Mouse (Mus musculus): Measurements from ENCODE around the gene Arhgef15. TPM values are rescaled to one million over a fixed set of nuclear protein-coding genes. Genes with fewer than 3 reads are reported as not detected.

The Arhgef15 gene
- polyA plus RNA-seq, 1 experiment from 2014 or later, result 27.2 TPM

DNA sequence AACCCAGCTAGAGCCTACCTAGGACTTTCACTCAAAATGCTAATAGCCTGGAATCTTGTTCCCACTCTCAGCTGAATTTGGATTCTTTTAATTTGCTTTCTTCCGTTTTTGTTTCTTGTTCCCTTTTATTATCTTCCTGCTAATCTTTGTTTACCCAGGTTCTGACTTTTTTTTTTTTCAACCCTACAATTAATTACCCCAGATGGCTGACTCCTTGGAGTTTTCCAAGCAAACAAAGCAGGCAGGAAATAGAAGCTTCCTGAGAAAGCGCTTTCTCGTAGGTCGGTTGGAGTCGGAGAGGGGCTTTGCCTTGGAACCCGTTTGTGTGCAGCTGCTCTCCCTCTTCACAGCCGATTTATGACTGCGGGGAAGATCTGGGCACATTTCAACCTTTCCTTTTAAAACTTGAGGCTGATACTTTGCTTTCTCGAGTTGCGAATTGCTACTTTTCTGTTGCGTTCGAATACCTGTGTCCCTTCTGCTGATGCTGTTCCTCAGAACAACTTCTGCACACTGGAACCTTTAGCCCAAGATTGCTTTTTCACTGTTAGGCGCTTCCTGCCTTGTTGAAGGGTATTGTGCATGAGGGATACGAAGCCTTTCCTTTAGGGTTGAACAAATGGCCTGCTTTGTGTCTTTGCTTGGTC lies 45.6 kb downstream of the Arhgef15 start:
- Histone ChIP-seq H3K9me3 (ENCODE audit: control insufficient read depth, low read length) (no peaks in the 10 kb centered on the region), H3K4me2 (ENCODE audit: low read length) (no peak overlapping the region), H3K4me1 (ENCODE audit: control insufficient read depth, insufficient read depth, low read depth, low read length) (no peaks in the 10 kb centered on the region), H3K36me3 (ENCODE audit: control insufficient read depth, insufficient read depth, low read length) (peaks cover 3% of the 10 kb centered on the region; the same call in 1 of the 2 replicates), H3K27ac (ENCODE audit: low read depth, low read length) (no peak overlapping the region), H3K4me3 (ENCODE audit: low read length) (no peak overlapping the region), H3K27me3 (replicated peaks; ENCODE audit: control insufficient read depth, insufficient read depth, low read length) (no peaks in the 10 kb centered on the region), H3K9ac (ENCODE audit: low read depth, low read length) (no peak overlapping the region)
- 61% methylated on average over 14 of the region's 14 CpGs for WGBS
- ATAC-seq, result no peak

DNA sequence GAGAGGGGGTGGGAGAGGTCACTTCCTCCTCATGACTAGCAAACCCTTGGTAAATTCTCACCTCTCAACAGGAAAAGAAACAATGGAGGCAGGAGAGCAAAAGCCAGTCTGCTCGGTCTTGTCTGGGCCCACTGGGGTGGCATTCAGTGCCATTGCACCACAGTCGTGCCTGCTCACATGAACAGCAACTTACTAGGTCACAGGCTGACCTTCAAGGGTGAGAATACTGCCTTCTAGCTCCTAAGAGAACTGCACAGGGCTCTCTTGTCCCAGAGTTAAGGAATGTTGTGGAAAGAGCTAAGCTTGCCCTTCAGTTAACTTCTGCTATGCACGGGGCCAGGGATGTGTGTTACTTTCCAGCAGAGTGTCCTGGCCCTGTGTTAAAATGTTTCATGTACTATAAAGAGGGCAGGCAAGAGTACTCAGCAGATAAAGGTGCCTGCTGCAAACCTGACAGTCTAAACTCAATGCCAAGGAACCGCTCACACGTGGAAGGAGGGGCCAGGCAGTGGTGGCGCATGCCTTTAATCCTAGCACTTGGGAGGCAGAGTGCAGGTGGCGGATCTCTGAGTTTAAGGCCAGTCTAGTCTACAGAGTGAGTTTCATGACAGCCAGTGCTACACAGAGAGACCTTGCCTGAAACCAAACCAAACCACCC lies 48.3 kb downstream of the Arhgef15 start:
- no peak overlapping the region for H3K27ac ChIP-seq (ENCODE audit: low read depth, low read length)
- no peak overlapping the region for H3K4me2 ChIP-seq (ENCODE audit: low read length)
- no peaks in the 10 kb centered on the region for H3K4me1 ChIP-seq (ENCODE audit: control insufficient read depth, insufficient read depth, low read depth, low read length)
- 55% methylated on average over 7 of the region's 7 CpGs for WGBS
- peaks cover 21% of the 10 kb centered on the region for H3K36me3 ChIP-seq (ENCODE audit: control insufficient read depth, insufficient read depth, low read length)
- H3K27me3 ChIP-seq (replicated peaks; ENCODE audit: control insufficient read depth, insufficient read depth, low read length), result no peaks in the 10 kb centered on the region
- H3K9ac ChIP-seq (ENCODE audit: low read depth, low read length), result no peak overlapping the region
- no peaks in the 10 kb centered on the region for H3K9me3 ChIP-seq (ENCODE audit: control insufficient read depth, low read length)
- no peak overlapping the region for H3K4me3 ChIP-seq (ENCODE audit: low read length)
- ATAC-seq, result no peak

DNA sequence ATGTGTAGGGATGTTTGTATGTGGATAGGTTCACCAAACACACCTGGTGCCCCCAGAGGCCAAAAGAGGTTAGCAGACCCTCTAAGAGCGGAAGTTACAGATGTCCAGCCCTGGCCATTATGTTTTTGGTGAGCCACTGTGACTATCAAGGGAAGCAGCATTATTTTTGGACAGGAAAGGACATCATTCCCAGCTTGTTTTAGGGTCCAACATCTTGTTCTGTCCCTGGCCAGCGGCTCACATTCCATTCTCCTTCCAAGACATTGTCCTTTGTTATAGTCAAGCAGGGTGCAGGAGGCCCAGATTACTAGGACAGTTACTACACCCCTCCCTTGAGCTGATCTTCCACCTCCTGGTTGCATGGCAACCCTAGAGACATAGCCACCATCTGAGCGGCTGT lies 50.0 kb downstream of the Arhgef15 start:
- Histone ChIP-seq H3K27me3 (replicated peaks; ENCODE audit: control insufficient read depth, insufficient read depth, low read length) (no peaks in the 10 kb centered on the region), H3K9ac (ENCODE audit: low read depth, low read length) (no peak overlapping the region), H3K9me3 (ENCODE audit: control insufficient read depth, low read length) (no peaks in the 10 kb centered on the region), H3K4me2 (ENCODE audit: low read length) (no peak overlapping the region), H3K27ac (ENCODE audit: low read depth, low read length) (no peak overlapping the region), H3K36me3 (ENCODE audit: control insufficient read depth, insufficient read depth, low read length) (peaks cover 31% of the 10 kb centered on the region), H3K4me3 (ENCODE audit: low read length) (no peak overlapping the region), H3K4me1 (ENCODE audit: control insufficient read depth, insufficient read depth, low read depth, low read length) (peaks cover 8% of the 10 kb centered on the region)
- WGBS, result 70% methylated on average over 3 of the region's 3 CpGs
- ATAC-seq, result no peak

DNA sequence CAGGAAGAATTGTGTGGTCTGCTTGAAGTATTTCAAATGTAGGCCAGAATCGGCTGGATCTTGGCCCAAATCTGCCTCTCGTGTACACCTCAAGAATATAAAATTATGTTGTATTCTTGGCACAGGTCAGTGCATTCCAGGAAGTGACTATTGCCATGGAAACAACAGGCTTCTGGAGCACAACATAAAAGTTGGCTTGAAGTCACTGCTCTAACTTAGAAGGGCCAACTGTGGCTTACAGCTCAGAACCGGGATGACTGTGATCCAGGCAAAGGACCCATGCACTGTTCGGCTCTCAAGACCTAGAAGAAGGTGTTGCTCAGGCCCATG lies 50.9 kb downstream of the Arhgef15 start:
- peaks cover 9% of the 10 kb centered on the region for H3K4me1 ChIP-seq (ENCODE audit: control insufficient read depth, insufficient read depth, low read depth, low read length)
- H3K9ac ChIP-seq (ENCODE audit: low read depth, low read length), result no peak overlapping the region
- no peak overlapping the region for H3K4me2 ChIP-seq (ENCODE audit: low read length)
- H3K36me3 ChIP-seq (ENCODE audit: control insufficient read depth, insufficient read depth, low read length), result peaks cover 31% of the 10 kb centered on the region
- 57% methylated on average over 4 of the region's 4 CpGs for WGBS
- no peak overlapping the region for H3K27ac ChIP-seq (ENCODE audit: low read depth, low read length)
- ATAC-seq, result no peak
- no peak overlapping the region for H3K4me3 ChIP-seq (ENCODE audit: low read length)
- no peaks in the 10 kb centered on the region for H3K27me3 ChIP-seq (replicated peaks; ENCODE audit: control insufficient read depth, insufficient read depth, low read length)
- no peaks in the 10 kb centered on the region for H3K9me3 ChIP-seq (ENCODE audit: control insufficient read depth, low read length)

DNA sequence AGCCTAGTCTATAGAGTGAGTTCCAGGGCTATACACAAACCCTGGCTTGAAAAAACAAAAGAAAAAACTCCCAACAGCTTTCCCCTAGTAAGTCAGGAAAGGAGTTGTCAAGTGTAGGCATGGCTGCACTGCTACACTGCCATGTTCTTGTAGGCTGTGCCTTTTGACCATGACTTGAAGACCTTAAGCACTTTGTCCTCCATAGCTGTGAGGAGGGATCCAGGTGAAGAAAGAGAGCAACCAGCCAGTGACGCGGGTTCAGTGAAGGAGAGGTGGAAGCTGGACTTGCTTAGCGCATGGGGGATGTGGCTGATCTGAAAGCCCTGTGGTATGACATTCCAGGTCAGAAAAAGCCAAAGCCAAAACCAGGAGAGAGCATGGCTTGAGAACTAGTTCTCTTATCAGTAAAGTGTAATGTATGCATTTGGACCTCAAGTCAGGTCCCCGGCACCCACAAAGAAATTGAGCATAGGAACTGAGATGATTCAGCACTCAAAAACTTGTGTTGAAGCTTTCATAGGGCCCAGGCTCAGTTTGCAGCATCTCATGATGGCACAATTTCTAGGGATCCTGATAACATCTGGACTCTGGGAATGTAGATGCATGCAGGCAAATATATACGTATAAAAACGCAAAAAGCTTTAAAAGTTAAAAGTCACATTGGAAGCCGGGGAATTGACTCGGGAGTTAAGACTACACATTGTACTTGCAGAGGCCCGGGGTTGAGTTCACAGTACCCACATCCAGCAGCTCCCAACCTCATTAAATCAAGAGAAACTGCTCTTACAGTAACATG lies 51.4 kb downstream of the Arhgef15 start:
- H3K9ac ChIP-seq (ENCODE audit: low read depth, low read length), result no peak overlapping the region
- H3K27ac ChIP-seq (ENCODE audit: low read depth, low read length), result no peak overlapping the region
- no peak for ATAC-seq
- H3K4me1 ChIP-seq (ENCODE audit: control insufficient read depth, insufficient read depth, low read depth, low read length), result peaks cover 10% of the 10 kb centered on the region
- no peaks in the 10 kb centered on the region for H3K27me3 ChIP-seq (replicated peaks; ENCODE audit: control insufficient read depth, insufficient read depth, low read length)
- no peaks in the 10 kb centered on the region for H3K9me3 ChIP-seq (ENCODE audit: control insufficient read depth, low read length)
- H3K4me3 ChIP-seq (ENCODE audit: low read length), result no peak overlapping the region
- 90% methylated on average over 9 of the region's 9 CpGs for WGBS
- H3K4me2 ChIP-seq (ENCODE audit: low read length), result no peak overlapping the region
- H3K36me3 ChIP-seq (ENCODE audit: control insufficient read depth, insufficient read depth, low read length), result peaks cover 31% of the 10 kb centered on the region

DNA sequence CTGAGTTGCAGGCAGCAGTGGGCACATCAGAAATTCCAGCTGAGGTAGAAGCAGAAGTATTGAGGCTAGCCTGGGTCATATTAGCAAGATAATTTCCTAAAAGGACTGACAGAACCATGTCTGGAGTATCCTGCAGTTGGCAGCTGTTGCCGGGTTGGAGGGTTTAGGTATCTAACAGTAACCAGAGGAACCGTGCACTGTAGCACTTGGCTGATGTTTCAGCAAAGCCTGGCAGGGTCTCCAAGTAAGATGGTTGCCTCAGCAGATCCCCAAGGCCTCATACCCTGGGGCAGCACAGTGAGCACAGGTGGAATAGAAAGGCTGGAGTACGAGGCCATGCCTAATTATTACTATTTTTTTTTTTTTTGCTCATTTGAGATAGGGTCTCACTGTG lies 52.1 kb downstream of the Arhgef15 start:
- 79% methylated on average over 3 of the region's 3 CpGs for WGBS
- peaks cover 11% of the 10 kb centered on the region for H3K4me1 ChIP-seq (ENCODE audit: control insufficient read depth, insufficient read depth, low read depth, low read length)
- H3K4me3 ChIP-seq (ENCODE audit: low read length), result no peak overlapping the region
- H3K27me3 ChIP-seq (replicated peaks; ENCODE audit: control insufficient read depth, insufficient read depth, low read length), result no peaks in the 10 kb centered on the region
- H3K9ac ChIP-seq (ENCODE audit: low read depth, low read length), result no peak overlapping the region
- peaks cover 31% of the 10 kb centered on the region for H3K36me3 ChIP-seq (ENCODE audit: control insufficient read depth, insufficient read depth, low read length)
- no peaks in the 10 kb centered on the region for H3K9me3 ChIP-seq (ENCODE audit: control insufficient read depth, low read length)
- H3K4me2 ChIP-seq (ENCODE audit: low read length), result no peak overlapping the region
- peak overlapping the region; percentile 29; the same call in 1 of the 2 replicates for H3K27ac ChIP-seq (ENCODE audit: low read depth, low read length)
- ATAC-seq, result no peak

DNA sequence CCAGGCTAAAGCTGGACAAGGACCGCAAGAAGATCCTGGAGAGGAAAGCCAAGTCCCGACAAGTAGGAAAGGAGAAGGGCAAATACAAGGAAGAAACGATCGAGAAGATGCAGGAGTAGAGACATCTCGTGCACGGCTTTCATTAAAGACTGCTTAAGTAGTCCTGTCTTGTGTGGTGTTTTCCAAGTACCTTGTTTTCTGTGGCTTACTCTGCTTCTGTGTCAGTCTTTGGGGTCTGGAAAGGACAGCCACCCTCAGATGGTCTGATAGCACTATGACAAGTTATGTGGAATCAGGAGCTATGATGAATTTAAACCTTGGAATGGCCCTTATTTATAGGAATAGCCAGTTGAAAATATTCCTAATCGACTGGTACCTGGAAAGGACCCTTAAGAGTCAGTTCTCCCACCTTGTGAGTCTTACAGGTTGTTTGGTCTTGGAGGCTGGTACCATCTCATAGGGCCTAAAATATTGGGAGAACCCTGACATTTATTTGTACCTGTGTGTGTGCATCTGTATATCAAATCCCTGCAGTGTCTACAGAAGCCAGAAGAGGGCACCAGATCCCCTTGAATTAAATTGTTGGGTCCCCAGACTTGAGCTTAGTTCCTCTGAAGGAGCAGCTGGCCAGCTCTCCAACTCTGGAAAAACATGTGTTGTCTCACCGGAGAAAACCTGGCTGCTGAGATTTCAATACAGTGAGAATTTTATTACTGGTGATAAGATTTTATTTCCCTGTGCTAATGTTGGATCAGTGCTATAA lies 52.7 kb downstream of the Arhgef15 start:
- ATAC-seq, result no peak
- WGBS, result 82% methylated on average over 8 of the region's 8 CpGs

DNA sequence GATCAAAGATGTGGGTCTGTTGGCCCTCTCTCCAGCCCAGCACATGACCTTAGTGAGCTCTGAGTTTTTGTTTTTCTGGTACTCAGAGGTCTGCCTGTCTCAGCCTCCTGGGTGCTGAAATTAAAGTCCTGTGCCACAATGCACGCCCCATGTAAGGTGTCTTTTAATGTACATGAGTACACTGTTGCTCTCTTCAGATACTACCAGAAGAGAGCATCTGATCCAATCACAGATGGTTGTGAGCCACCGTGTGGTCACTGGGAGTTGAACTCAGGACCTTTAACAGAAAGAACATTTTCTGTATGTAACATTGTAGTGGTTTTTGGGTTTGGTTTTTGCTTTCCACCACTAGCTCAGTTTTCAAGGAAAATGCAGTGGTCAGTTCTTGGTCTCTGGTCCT lies 53.5 kb downstream of the Arhgef15 start:
- H3K27me3 ChIP-seq (replicated peaks; ENCODE audit: control insufficient read depth, insufficient read depth, low read length), result peaks cover 3% of the 10 kb centered on the region; the same call in 1 of the 2 replicates

More for the DNA sequence above, 52.7 kb downstream of the Arhgef15 start:
- H3K36me3 ChIP-seq (ENCODE audit: control insufficient read depth, insufficient read depth, low read length), result peaks cover 31% of the 10 kb centered on the region
- H3K27me3 ChIP-seq (replicated peaks; ENCODE audit: control insufficient read depth, insufficient read depth, low read length), result peaks cover 3% of the 10 kb centered on the region; the same call in 1 of the 2 replicates
- H3K9ac ChIP-seq (ENCODE audit: low read depth, low read length), result no peak overlapping the region
- no peak overlapping the region for H3K4me3 ChIP-seq (ENCODE audit: low read length)
- H3K27ac ChIP-seq (ENCODE audit: low read depth, low read length), result peak overlapping the region; percentile 29; the same call in 1 of the 2 replicates
- H3K9me3 ChIP-seq (ENCODE audit: control insufficient read depth, low read length), result no peaks in the 10 kb centered on the region
- H3K4me2 ChIP-seq (ENCODE audit: low read length), result no peak overlapping the region
- H3K4me1 ChIP-seq (ENCODE audit: control insufficient read depth, insufficient read depth, low read depth, low read length), result peaks cover 11% of the 10 kb centered on the region

More for the DNA sequence above, 53.5 kb downstream of the Arhgef15 start:
- Histone ChIP-seq H3K27ac (ENCODE audit: low read depth, low read length) (no peak overlapping the region), H3K4me1 (ENCODE audit: control insufficient read depth, insufficient read depth, low read depth, low read length) (peaks cover 11% of the 10 kb centered on the region), H3K4me2 (ENCODE audit: low read length) (no peak overlapping the region), H3K9me3 (ENCODE audit: control insufficient read depth, low read length) (no peaks in the 10 kb centered on the region), H3K9ac (ENCODE audit: low read depth, low read length) (no peak overlapping the region), H3K4me3 (ENCODE audit: low read length) (no peak overlapping the region), H3K36me3 (ENCODE audit: control insufficient read depth, insufficient read depth, low read length) (peaks cover 31% of the 10 kb centered on the region)
- WGBS, result 95% methylated on average over 2 of the region's 2 CpGs
- ATAC-seq, result no peak

All from hindbrain, embryonic 16.5 days (tissue).